Mouse (Mus musculus) liver, postnatal 0 days (tissue): Measurements from ENCODE around the gene Pp2d1. TPM values are rescaled to one million over a fixed set of nuclear protein-coding genes. Genes with fewer than 3 reads are reported as not detected.

ENCODE experiments used
- ATAC-seq: fragments of 200-750 bp; cut with Nextera tagmentation; 2 replicates; pipeline ENCODE4 v1.8.0; 2017; ENCODE audit warnings: mild to moderate bottlenecking, moderate library complexity
- DNase-seq: peaks from one replicate; pipeline ENCODE4 v3.0.0-alpha.2; 2016
- H3K27ac ChIP-seq: fragments of 300-500 bp; sonication (generic); 2 replicates; pipeline ENCODE4 v1.5.1; 2014; ENCODE audit warnings: antibody characterized with exemption, moderate library complexity, mild to moderate bottlenecking, low read depth
- H3K27me3 ChIP-seq: fragments of 300-500 bp; sonication (generic); 2 replicates; pipeline ENCODE4 v1.6.1; 2014; ENCODE audit warnings: low read length, control low read depth, mixed read lengths; ENCODE audit not compliant: insufficient read depth
- H3K36me3 ChIP-seq: fragments of 300-500 bp; sonication (generic); replicated peaks from 2 replicates; pipeline ENCODE4 v1.6.1; 2014; ENCODE audit warnings: mild to moderate bottlenecking, control low read depth, low read length, moderate library complexity, mixed read lengths; ENCODE audit not compliant: insufficient read depth
- H3K4me1 ChIP-seq: fragments of 300-500 bp; sonication (generic); 2 replicates; pipeline ENCODE4 v1.6.1; 2014; ENCODE audit warnings: antibody characterized with exemption, mild to moderate bottlenecking, control low read depth; ENCODE audit not compliant: insufficient read depth
- H3K4me2 ChIP-seq: fragments of 300-500 bp; sonication (generic); 2 replicates; pipeline ENCODE4 v1.6.1; 2014; ENCODE audit warnings: low read depth, mild to moderate bottlenecking, low read length, moderate library complexity, mixed read lengths
- H3K4me3 ChIP-seq: fragments of 300-500 bp; sonication (generic); 2 replicates; pipeline ENCODE4 v1.5.1; 2014; ENCODE audit warnings: low read depth, low read length
- H3K9ac ChIP-seq: fragments of 300-500 bp; sonication (generic); replicated peaks from 2 replicates; pipeline ENCODE4 v1.6.1; 2014; ENCODE audit warnings: mild to moderate bottlenecking, moderate library complexity
- H3K9me3 ChIP-seq: fragments of 300-500 bp; sonication (generic); 2 replicates; pipeline ENCODE4 v1.6.1; 2016; ENCODE audit warnings: mild to moderate bottlenecking, control low read depth, low read length, mixed read lengths
- CTCF ChIP-seq: sonication (generic); IDR thresholded peaks from 2 replicates; pipeline ENCODE4 v1.5.1; 2016; ENCODE audit warnings: antibody characterized with exemption, low read depth
- EP300 ChIP-seq: IDR thresholded peaks from 2 replicates; pipeline ENCODE4 v1.6.1; 2016; ENCODE audit warnings: antibody characterized with exemption, low read depth, mild to moderate bottlenecking
- WGBS: fragments of 180-500 bp; shearing (Covaris S2); extraction: QIAGEN DNeasy Blood & Tissue Kit; methylation state at CpG from one replicate; pipeline ENCODE4 v1.1.7; 2014; ENCODE audit not compliant: insufficient replicate concordance; 5-methylcytosine and 5-hydroxymethylcytosine counted together
- polyA plus RNA-seq: library from polyadenylated mRNA; unstranded; fragments of >200 nt; fragmentation: Nextera tagmentation; extraction: Ambion mirVana; gene quantifications from 2 replicates; pipeline ENCODE4 v1.2.1, GENCODE M21; 2015

The Pp2d1 gene
- polyA plus RNA-seq, 1 experiment from 2014 or later = not detected

GRCm38 (mm10) chr17:53502966-53503365 is 36.3 kb downstream of the Pp2d1 start:
- no peak overlapping the region for H3K4me3 ChIP-seq
- ATAC-seq (no peak), DNase-seq (no peak)
- no peak overlapping the region for H3K4me2 ChIP-seq
- no peak overlapping the region for H3K27ac ChIP-seq
- H3K9ac ChIP-seq = no peak overlapping the region
- H3K27me3 ChIP-seq = no peaks in the 10 kb centered on the region
- H3K36me3 ChIP-seq = peaks cover 32% of the 10 kb centered on the region
- H3K9me3 ChIP-seq = no peaks in the 10 kb centered on the region
- TF ChIP-seq EP300 = no peak
- TF ChIP-seq CTCF = no peak
- no peaks in the 10 kb centered on the region for H3K4me1 ChIP-seq
- 84% methylated on average over 2 of the region's 2 CpGs for WGBS

DNA sequence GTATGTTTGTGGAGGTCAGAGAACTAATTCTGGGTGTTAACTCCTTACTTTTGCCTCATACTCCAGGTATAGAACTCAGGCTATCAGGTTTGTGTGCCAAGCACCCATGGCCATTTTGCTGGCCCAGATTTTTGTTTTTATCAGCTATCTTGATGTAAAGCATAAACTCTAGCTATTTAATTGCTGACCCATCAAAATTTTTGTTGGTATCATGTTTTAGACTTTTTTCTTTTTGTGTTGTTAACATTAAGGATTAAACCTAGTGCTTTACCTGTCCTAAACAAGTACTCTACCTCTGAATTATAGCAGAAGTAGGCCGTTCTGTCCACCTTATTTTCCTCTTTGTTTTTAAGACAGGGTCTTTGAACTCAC is 50.3 kb downstream of the Pp2d1 start:
- no peak overlapping the region for H3K9ac ChIP-seq
- no peaks in the 10 kb centered on the region for H3K27me3 ChIP-seq
- H3K4me2 ChIP-seq = no peak overlapping the region
- H3K4me1 ChIP-seq = no peaks in the 10 kb centered on the region
- peaks cover 35% of the 10 kb centered on the region for H3K36me3 ChIP-seq
- DNase-seq = no peak
- WGBS = 83% methylated on average over 1 of the region's 1 CpGs
- no peak for ATAC-seq
- H3K4me3 ChIP-seq = no peak overlapping the region
- no peak for TF ChIP-seq EP300
- no peak for TF ChIP-seq CTCF
- H3K9me3 ChIP-seq = no peaks in the 10 kb centered on the region
- H3K27ac ChIP-seq = peak overlapping the region; percentile 34; the same call in 1 of the 2 replicates

DNA sequence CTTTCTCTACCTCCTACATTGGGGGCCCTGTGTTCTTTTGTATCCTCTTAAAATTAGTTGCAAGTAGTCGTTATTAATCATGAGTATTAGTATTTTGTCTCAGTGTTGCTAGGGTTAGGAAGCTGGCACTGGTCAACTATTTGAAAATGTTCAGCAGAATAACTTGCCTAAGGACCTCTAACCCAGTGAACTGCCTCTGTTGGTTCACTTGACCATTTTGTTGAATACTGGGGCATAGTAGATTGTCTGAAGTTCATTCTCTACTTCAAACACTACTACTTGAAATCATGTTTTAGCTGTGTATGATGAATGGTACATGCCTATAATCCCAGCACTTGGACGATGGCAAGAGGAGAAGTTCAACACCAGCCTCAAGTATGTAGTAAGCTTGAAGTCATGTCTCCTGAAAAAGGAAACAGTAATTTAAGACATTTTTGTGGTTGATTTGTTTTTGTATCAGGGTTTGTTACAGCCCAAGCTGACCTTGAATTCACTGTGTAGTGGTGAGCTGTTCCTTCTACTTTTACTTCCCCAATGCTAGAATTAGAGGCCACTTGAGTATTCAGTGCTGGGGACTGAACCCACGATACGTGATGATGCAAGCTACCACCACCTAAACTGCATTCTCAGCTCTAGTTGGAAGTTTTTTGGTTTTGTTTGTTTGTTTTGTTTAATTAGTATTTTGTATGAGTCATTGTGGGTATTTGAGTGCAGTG is 50.8 kb downstream of the Pp2d1 start:
- DNase-seq = no peak
- peak; percentile 31; the same call in 1 of the 2 replicates for ATAC-seq
- WGBS = 70% methylated on average over 4 of the region's 4 CpGs

GRCm38 (mm10) chr17:53480433-53480832 is 58.8 kb downstream of the Pp2d1 start:
- Histone ChIP-seq H3K4me2 (peak overlapping the region; percentile 88), H3K4me1 (peaks cover 23% of the 10 kb centered on the region), H3K9me3 (no peaks in the 10 kb centered on the region), H3K4me3 (peak overlapping the region; percentile 100), H3K9ac (peak overlapping the region; percentile 98), H3K36me3 (peaks cover 13% of the 10 kb centered on the region), H3K27me3 (no peaks in the 10 kb centered on the region), H3K27ac (peak overlapping the region; percentile 100; the same call in 1 of the 2 replicates)
- TF ChIP-seq CTCF (no peak), EP300 (no peak)
- no peak for DNase-seq
- WGBS = 49% methylated on average over 7 of the region's 7 CpGs
- no peak for ATAC-seq

More for the DNA sequence above, 50.8 kb downstream of the Pp2d1 start:
- no peak overlapping the region for H3K4me2 ChIP-seq
- no peak overlapping the region for H3K4me3 ChIP-seq
- H3K9me3 ChIP-seq = no peaks in the 10 kb centered on the region
- no peak overlapping the region for H3K9ac ChIP-seq
- peaks cover 38% of the 10 kb centered on the region for H3K36me3 ChIP-seq
- TF ChIP-seq EP300 (no peak), CTCF (no peak)
- H3K27me3 ChIP-seq = no peaks in the 10 kb centered on the region
- H3K4me1 ChIP-seq = no peaks in the 10 kb centered on the region
- H3K27ac ChIP-seq = peak overlapping the region; percentile 34; the same call in 1 of the 2 replicates

DNA sequence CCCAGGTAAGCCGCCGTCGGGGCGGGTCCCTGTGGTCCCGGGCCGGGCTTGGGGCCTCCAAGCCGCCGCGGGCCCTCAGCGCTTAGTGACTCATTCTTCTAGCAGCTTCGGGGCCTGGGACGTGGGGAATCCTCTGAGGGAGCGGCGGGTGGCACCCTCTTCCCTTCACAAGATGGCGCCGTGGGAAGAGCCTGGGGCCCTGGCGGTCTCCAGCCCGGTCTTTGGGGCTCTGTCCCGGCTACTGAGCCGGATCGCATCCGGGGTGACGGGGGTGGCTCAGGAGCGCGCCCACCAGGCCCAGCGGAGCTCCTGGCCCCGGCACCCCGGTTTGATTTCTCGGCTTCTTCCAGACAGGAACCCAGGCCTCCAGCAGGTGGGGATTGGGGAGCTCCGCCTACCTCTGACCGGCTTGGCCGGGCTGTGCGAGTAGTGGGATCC is 59.6 kb downstream of the Pp2d1 start:
- peak; percentile 43 for ATAC-seq
- no peaks in the 10 kb centered on the region for H3K27me3 ChIP-seq
- WGBS = under 1% methylated on average over 26 of the region's 33 CpGs
- H3K9ac ChIP-seq = peak overlapping the region; percentile 98
- peaks cover 23% of the 10 kb centered on the region for H3K4me1 ChIP-seq
- H3K4me2 ChIP-seq = peak overlapping the region; percentile 88
- peaks cover 9% of the 10 kb centered on the region for H3K36me3 ChIP-seq
- H3K4me3 ChIP-seq = peak overlapping the region; percentile 100
- 0 out of 2 replicates have a peak, but pooled peaks have one; percentile 8 for TF ChIP-seq CTCF
- TF ChIP-seq EP300 = no peak
- peak; percentile 68 for DNase-seq
- H3K9me3 ChIP-seq = no peaks in the 10 kb centered on the region
- peak overlapping the region; percentile 100 for H3K27ac ChIP-seq

GRCm38 (mm10) chr17:53478858-53479603 is 60.2 kb downstream of the Pp2d1 start, which contains the start of gene Rab5a:
TSS of gene Rab5a (plus strand) at chr17:53479234.
- Histone ChIP-seq H3K27ac (peak within 1 kb of the TSS; percentile 100), H3K4me1 (peaks cover 23% of the 10 kb centered on the region), H3K9me3 (no peaks in the 10 kb centered on the region), H3K4me3 (peak within 1 kb of the TSS; percentile 100), H3K9ac (peak within 1 kb of the TSS; percentile 98), H3K4me2 (peak within 1 kb of the TSS; percentile 88), H3K36me3 (0 out of 2 replicates have a peak, but pooled peaks cover 3% of the 10 kb centered on the region), H3K27me3 (no peaks in the 10 kb centered on the region)
- WGBS = under 1% methylated on average over 58 of the region's 82 CpGs
- TF ChIP-seq CTCF (peak; percentile 34; the same call in 1 of the 2 replicates), EP300 (no peak)
- ATAC-seq (peak; percentile 92), DNase-seq (peak; percentile 99)
